Mouse (Mus musculus): ENCODE measurements around the gene Vmn2r79. TPM values are rescaled to one million over a fixed set of nuclear protein-coding genes. Genes with fewer than 3 reads are reported as not detected.
"Not testable (repeated sequence)": the region's sequence is repeated elsewhere in the genome, so short reads cannot be mapped to it uniquely, and the experiment has no call there.

Vmn2r79 gene
- under 1 TPM in 2 of 3 experiments, not detected in 1; 0.09 TPM for polyA plus RNA-seq (2017; shearing (Covaris generic))

DNA sequence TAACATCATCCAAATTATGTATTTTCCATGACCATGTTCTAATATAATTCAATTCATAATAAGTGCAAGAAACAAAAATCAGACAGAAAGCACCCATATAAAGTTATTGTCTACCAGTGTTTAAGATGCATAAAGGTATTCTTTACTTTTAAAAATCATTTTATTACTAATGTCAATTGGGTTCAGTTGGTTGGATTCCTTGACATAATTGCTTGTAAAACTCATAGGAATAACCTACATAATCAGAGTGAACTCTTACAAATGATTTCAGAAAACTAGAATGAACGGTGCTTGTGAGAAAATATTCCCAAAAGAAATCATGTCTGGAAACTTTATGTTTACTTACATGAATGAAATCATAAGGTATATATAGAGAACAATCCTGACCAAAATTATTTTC lies at the start of gene Vmn2r79:
Gene Vmn2r79 (plus strand): TSS at position 301 of the 400 bp plus-strand sequence.
- ATAC-seq: not testable (repeated sequence)

DNA sequence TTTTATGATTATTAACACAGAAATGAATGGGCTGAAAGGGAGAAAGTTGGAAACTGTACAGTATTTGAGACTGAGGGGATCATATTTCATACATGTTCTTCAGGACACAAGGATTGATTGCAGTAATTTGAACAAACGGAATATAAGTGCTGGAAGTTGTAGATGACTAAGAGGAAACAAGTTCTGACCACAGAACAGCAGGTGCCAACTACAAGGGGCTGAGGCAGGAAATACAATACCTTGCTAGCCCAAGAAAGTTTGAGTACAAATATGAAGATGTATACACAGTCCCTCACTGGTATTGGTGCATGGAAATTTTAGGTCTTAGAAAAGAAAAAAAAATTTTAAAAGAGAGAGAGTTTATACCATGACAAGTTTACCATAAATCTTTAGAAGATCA lies 1.2 kb upstream of the Vmn2r79 start:
- no peak for ATAC-seq

DNA sequence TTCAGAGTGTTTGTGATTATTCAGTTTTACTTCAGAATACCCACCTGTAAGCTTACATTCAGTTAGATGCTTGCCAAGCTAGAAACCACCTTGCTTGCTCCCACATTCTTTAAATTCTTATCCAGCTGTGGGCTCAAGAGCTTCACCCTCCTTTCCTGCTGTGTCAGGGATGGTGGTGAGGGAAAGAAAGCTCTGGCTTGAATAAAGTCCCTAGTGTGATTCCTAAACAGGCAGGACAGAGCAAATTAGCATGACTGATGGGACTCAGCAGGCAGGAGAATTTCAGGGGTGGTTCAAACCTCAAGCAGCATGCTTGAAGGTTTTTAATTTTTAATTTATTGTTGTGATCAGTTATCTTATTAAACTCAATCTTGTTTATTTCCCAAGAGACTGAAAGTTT lies 30.6 kb downstream of the Vmn2r79 start:
- ATAC-seq: not testable (repeated sequence)

DNA sequence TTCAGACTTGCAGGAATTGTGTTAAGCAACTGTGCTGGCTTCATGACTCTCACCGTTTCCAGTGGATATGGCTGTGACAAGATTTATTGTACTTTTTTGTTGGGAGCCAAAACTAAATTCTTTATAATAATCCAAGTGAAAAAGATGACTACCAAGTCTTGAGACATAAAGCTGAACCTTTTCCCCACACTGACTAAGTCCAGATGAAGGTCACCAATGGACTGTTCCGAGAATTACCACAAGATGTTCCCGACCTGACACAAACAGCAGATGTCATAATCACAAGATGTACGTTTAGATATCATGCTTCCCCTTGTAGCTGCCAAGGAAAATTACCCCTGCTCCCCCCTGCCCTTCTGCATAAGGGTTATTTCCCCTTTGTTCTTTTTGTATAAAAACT lies 67.7 kb downstream of the Vmn2r79 start:
- ATAC-seq: no peak

Other genes starting within 250 kb of the Vmn2r79 start
- not detected for gene Folh1, start 220.2 kb upstream of the Vmn2r79 start, polyA plus RNA-seq (2017; shearing (Covaris generic))
- not detected for gene Vmn2r77, start 201.1 kb upstream of the Vmn2r79 start, polyA plus RNA-seq (2017; shearing (Covaris generic))
- not detected for gene Vmn2r78, start 81.0 kb upstream of the Vmn2r79 start, polyA plus RNA-seq (2017; shearing (Covaris generic))
- gene Nox4, start 250.0 kb downstream of the Vmn2r79 start, polyA plus RNA-seq (2017; shearing (Covaris generic)): not detected